In the genomic region with DNA sequence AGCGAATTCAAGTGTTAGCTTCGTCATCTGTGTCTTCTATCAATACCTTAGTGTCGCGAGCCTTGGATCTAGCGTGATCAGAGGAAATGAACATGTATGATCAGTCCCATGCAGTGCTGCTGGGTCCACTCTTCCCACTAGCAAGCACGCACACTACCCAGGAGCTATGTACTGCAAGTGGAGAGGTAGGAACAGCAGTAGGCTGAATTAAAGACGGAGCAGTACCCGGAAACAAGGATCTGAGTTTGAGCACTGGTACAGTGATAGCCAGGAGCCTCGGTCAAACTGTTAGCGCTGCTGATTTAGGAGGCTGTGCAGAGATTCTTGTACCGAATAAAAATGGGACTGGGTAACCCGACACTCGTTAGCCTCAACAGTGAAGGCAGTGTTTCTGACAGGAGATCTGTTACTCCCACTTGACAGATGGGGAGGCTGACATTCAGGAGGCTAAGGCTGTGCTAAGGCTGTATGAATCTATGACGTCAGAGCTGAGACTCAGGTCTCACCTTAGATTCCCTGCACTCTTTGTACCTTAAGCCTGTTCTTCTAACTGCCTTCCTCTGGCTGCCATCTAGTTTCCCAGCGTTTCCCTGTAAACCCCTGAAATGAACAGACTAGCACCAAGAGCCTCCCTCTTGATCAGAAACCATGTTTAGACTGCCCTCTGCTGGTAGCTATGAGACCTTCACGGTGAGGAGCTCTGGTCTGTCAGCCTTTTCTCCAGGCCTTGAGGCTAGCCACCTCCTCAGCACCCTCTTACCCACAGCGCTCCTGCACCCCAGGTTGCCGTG, we compare ENCODE assay signal across 8 mouse cellular contexts. TPM values are rescaled to one million over a fixed set of nuclear protein-coding genes. Genes with fewer than 3 reads are reported as not detected.
DNase-seq lines count a peak whose midpoint lies in the region; ATAC-seq and TF ChIP-seq lines count a peak whose summit lies in the region.

No protein-coding gene starts in this region.

- H3K4me3 ChIP-seq in G1E (ENCODE audit: low read depth, low read length): no peak overlapping the region
- no peak overlapping the region for H3K4me3 ChIP-seq in forebrain, embryonic 11.5 days (ENCODE audit: low read depth, low read length)
- no peak overlapping the region for H3K4me3 ChIP-seq in heart, postnatal 0 days (ENCODE audit: low read depth, low read length)
- no peak overlapping the region for H3K4me3 ChIP-seq in liver, embryonic 13.5 days (replicated peaks)
- no peak overlapping the region for H3K4me3 ChIP-seq in neural tube, embryonic 12.5 days

- H3K27ac ChIP-seq in forebrain, embryonic 11.5 days (ENCODE audit: low read depth, low read length): no peak overlapping the region
- no peak overlapping the region for H3K27ac ChIP-seq in heart, postnatal 0 days (ENCODE audit: low read depth)
- no peak overlapping the region for H3K27ac ChIP-seq in liver, embryonic 13.5 days
- no peak overlapping the region for H3K27ac ChIP-seq in neural tube, embryonic 12.5 days

- 57% methylated on average over 18 of the region's 18 CpGs for WGBS in forebrain, embryonic 11.5 days
- WGBS in heart, postnatal 0 days: 57% methylated on average over 18 of the region's 18 CpGs
- 62% methylated on average over 18 of the region's 18 CpGs for WGBS in liver, embryonic 13.5 days (ENCODE audit: insufficient replicate concordance)
- WGBS in neural tube, embryonic 12.5 days: 62% methylated on average over 18 of the region's 18 CpGs

- TF ChIP-seq CTCF in G1E (IDR thresholded peaks at IDR 0.05; ENCODE audit: low read depth, low read length): 0 out of 2 replicates have a peak, but pooled peaks have one; percentile 46
- peak; percentile 87 for TF ChIP-seq CTCF in heart, postnatal 0 days (IDR thresholded peaks at IDR 0.05; ENCODE audit: low read depth)

- peak; percentile 58; the same call in 1 of the 2 replicates for ATAC-seq in G1E (ENCODE audit: extremely low read depth, insufficient number of reproducible peaks, low FRiP score, poor library complexity, severe bottlenecking)
- ATAC-seq in forebrain, embryonic 11.5 days (replicated peaks; ENCODE audit: low FRiP score): peak; percentile 84
- ATAC-seq in heart, postnatal 0 days (ENCODE audit: insufficient read depth, low read depth): peak; percentile 87
- ATAC-seq in liver, embryonic 13.5 days (ENCODE audit: low read depth): peak; percentile 59; the same call in 1 of the 2 replicates
- peak; percentile 78 for ATAC-seq in neural tube, embryonic 12.5 days (ENCODE audit: low FRiP score, low read depth)

- H3K9ac ChIP-seq in forebrain, embryonic 11.5 days (ENCODE audit: low read length): no peak overlapping the region
- H3K9ac ChIP-seq in heart, postnatal 0 days (replicated peaks; ENCODE audit: low read depth, low read length): no peak overlapping the region
- no peak overlapping the region for H3K9ac ChIP-seq in liver, embryonic 13.5 days
- no peak overlapping the region for H3K9ac ChIP-seq in neural tube, embryonic 12.5 days

- TF ChIP-seq EP300 in heart, postnatal 0 days (IDR thresholded peaks at IDR 0.05; ENCODE audit: low read depth): no peak

- H3K9me3 ChIP-seq in G1E (replicated peaks): no peaks in the 10 kb centered on the region
- no peaks in the 10 kb centered on the region for H3K9me3 ChIP-seq in forebrain, embryonic 11.5 days (ENCODE audit: control insufficient read depth, low read length)
- H3K9me3 ChIP-seq in heart, postnatal 0 days (replicated peaks; ENCODE audit: control insufficient read depth, low read length): no peaks in the 10 kb centered on the region
- H3K9me3 ChIP-seq in liver, embryonic 13.5 days (replicated peaks): no peaks in the 10 kb centered on the region
- no peaks in the 10 kb centered on the region for H3K9me3 ChIP-seq in neural tube, embryonic 12.5 days

- H3K4me2 ChIP-seq in forebrain, embryonic 11.5 days (ENCODE audit: low read depth, low read length, severe bottlenecking): no peak overlapping the region
- no peak overlapping the region for H3K4me2 ChIP-seq in heart, postnatal 0 days (ENCODE audit: low read depth, low read length)
- H3K4me2 ChIP-seq in liver, embryonic 13.5 days: no peak overlapping the region
- no peak overlapping the region for H3K4me2 ChIP-seq in neural tube, embryonic 12.5 days (replicated peaks)

- peak; percentile 40 for DNase-seq in G1E (ENCODE audit: low spot score)
- DNase-seq in c-Kit-positive CD71-positive TER-119-negative erythroid progenitor cells, embryonic 14.5 days (ENCODE audit: low read depth): peak; percentile 65
- peak; percentile 79 for DNase-seq in forebrain, embryonic 11.5 days (ENCODE audit: low spot score)
- peak; percentile 78 for DNase-seq in heart, postnatal 0 days (ENCODE audit: low spot score)
- DNase-seq in kidney, postnatal 36 days: peak; percentile 81 to 82
- DNase-seq in liver, embryonic 13.5 days: peak; percentile 44
- peak; percentile 72 for DNase-seq in testis, postnatal 10 days (ENCODE audit: low spot score)

- peaks cover 83% of the 10 kb centered on the region for H3K36me3 ChIP-seq in G1E (replicated peaks)
- H3K36me3 ChIP-seq in forebrain, embryonic 11.5 days (ENCODE audit: control insufficient read depth, insufficient read depth, low read length): no peaks in the 10 kb centered on the region
- peaks cover 33% of the 10 kb centered on the region for H3K36me3 ChIP-seq in heart, postnatal 0 days (replicated peaks; ENCODE audit: control insufficient read depth, insufficient read depth, low read length)
- H3K36me3 ChIP-seq in liver, embryonic 13.5 days: peaks cover 30% of the 10 kb centered on the region
- H3K36me3 ChIP-seq in neural tube, embryonic 12.5 days: peaks cover 16% of the 10 kb centered on the region

- H3K27me3 ChIP-seq in G1E (ENCODE audit: insufficient read depth, low read length): no peaks in the 10 kb centered on the region
- H3K27me3 ChIP-seq in forebrain, embryonic 11.5 days (ENCODE audit: control insufficient read depth, insufficient read depth, low read length): no peaks in the 10 kb centered on the region
- no peaks in the 10 kb centered on the region for H3K27me3 ChIP-seq in heart, postnatal 0 days (ENCODE audit: control insufficient read depth, insufficient read depth, low read length)
- no peaks in the 10 kb centered on the region for H3K27me3 ChIP-seq in liver, embryonic 13.5 days
- no peaks in the 10 kb centered on the region for H3K27me3 ChIP-seq in neural tube, embryonic 12.5 days (replicated peaks)

- peaks cover 47% of the 10 kb centered on the region for H3K4me1 ChIP-seq in G1E (ENCODE audit: insufficient read depth, low read depth, low read length)
- H3K4me1 ChIP-seq in forebrain, embryonic 11.5 days (replicated peaks; ENCODE audit: control insufficient read depth, insufficient read depth, low read length): no peaks in the 10 kb centered on the region
- H3K4me1 ChIP-seq in heart, postnatal 0 days (ENCODE audit: control insufficient read depth, insufficient read depth): no peaks in the 10 kb centered on the region
- peaks cover 23% of the 10 kb centered on the region for H3K4me1 ChIP-seq in liver, embryonic 13.5 days (replicated peaks)
- 0 out of 2 replicates have a peak, but pooled peaks cover 3% of the 10 kb centered on the region for H3K4me1 ChIP-seq in neural tube, embryonic 12.5 days

RNA-seq across cellular contexts. Expression of a gene that starts 37.0 kb away (rescaled TPM):
- total RNA-seq in G1E (2014; fragmentation: Nextera tagmentation): not detected in 2 replicates
- total RNA-seq in G1E (2017): 0.11 TPM in 1 of 2 replicates, not detected in the other
- 0.09 and 0.18 TPM in 2 replicates for polyA plus RNA-seq in G1E (2012)
- polyA plus RNA-seq in forebrain, embryonic 11.5 days (2014; fragmentation: Nextera tagmentation; extraction: Ambion mirVana): 3.2 and 3.3 TPM in 2 replicates
- total RNA-seq in heart, postnatal 0 days (2014; rRNA removed; ENCODE audit: low replicate concordance): 45.1 and 82.1 TPM in 2 replicates
- 9.5 and 9.7 TPM in 2 replicates for polyA plus RNA-seq in heart, postnatal 0 days (2015; fragmentation: Nextera tagmentation; extraction: Ambion mirVana)
- 0.13 and 0.28 TPM in 2 replicates for polyA plus RNA-seq in liver, embryonic 13.5 days (2015; fragmentation: Nextera tagmentation; extraction: Ambion mirVana)
- polyA plus RNA-seq in neural tube, embryonic 12.5 days (2016; fragmentation: Nextera tagmentation; extraction: Ambion mirVana): 6.7 and 8.1 TPM in 2 replicates
